Mouse (Mus musculus): Measurements from ENCODE around the gene Zmynd19.
"Not testable (repeated sequence)": the region's sequence is repeated elsewhere in the genome, so short reads cannot be mapped to it uniquely, and the experiment has no call there.

- not testable (repeated sequence) for TF ChIP-seq POLR2A, CTCF (IDR thresholded peaks at IDR 0.05; ENCODE audit: insufficient read depth, low read depth, low read length)
These were observed 5.3 kb upstream of the Zmynd19 start for GRCm38 (mm10) chr2:24944304-24944703.

All from olfactory bulb, adult 2 months (tissue).